Mouse (Mus musculus) olfactory bulb, adult 2 months (tissue): ENCODE results near the gene Haghl. TPM values are rescaled to one million over a fixed set of nuclear protein-coding genes. Genes with fewer than 3 reads are reported as not detected.
"Not testable (repeated sequence)": the region's sequence is repeated elsewhere in the genome, so short reads cannot be mapped to it uniquely, and the experiment has no call there.

Source experiments
- H3K27ac ChIP-seq: fragments of 200-500 bp; 2 replicates; pipeline ENCODE4 v1.5.1; 2012; ENCODE audit warnings: low read depth, low read length; ENCODE audit not compliant: insufficient read depth
- H3K4me1 ChIP-seq: fragments of 200-500 bp; 2 replicates; pipeline ENCODE4 v1.6.1; 2012; ENCODE audit warnings: low read length; ENCODE audit not compliant: control insufficient read depth, insufficient read depth
- H3K4me3 ChIP-seq: fragments of 200-500 bp; 2 replicates; pipeline ENCODE4 v1.5.1; 2012; ENCODE audit warnings: mild to moderate bottlenecking, low read depth, low read length, moderate library complexity; ENCODE audit not compliant: insufficient read depth
- CTCF ChIP-seq: fragments of 200-500 bp; IDR thresholded peaks from 2 replicates; pipeline ENCODE4 v1.5.1; 2012; ENCODE audit warnings: low read depth, mild to moderate bottlenecking, low read length, moderate library complexity; ENCODE audit not compliant: insufficient read depth
- POLR2A ChIP-seq: fragments of 200-500 bp; IDR thresholded peaks from 2 replicates; pipeline ENCODE4 v1.6.1; 2012; ENCODE audit warnings: mild to moderate bottlenecking, low read depth, low read length, moderate library complexity; ENCODE audit not compliant: insufficient read depth
- WGBS: fragments of 180-500 bp; shearing (Covaris S2); methylation state at CpG from one replicate; pipeline ENCODE4 v1.1.7; 2018; 5-methylcytosine and 5-hydroxymethylcytosine counted together
- polyA plus RNA-seq: library from polyadenylated mRNA; stranded (reverse); fragments of >200 nt; gene quantifications from 2 replicates; pipeline ENCODE4 v1.2.4, GENCODE M21; 2012; ENCODE audit warnings: low replicate concordance; ENCODE audit not compliant: missing spikeins, insufficient read depth, insufficient read length

Gene Haghl
- polyA plus RNA-seq, 1 experiment: not detected

DNA sequence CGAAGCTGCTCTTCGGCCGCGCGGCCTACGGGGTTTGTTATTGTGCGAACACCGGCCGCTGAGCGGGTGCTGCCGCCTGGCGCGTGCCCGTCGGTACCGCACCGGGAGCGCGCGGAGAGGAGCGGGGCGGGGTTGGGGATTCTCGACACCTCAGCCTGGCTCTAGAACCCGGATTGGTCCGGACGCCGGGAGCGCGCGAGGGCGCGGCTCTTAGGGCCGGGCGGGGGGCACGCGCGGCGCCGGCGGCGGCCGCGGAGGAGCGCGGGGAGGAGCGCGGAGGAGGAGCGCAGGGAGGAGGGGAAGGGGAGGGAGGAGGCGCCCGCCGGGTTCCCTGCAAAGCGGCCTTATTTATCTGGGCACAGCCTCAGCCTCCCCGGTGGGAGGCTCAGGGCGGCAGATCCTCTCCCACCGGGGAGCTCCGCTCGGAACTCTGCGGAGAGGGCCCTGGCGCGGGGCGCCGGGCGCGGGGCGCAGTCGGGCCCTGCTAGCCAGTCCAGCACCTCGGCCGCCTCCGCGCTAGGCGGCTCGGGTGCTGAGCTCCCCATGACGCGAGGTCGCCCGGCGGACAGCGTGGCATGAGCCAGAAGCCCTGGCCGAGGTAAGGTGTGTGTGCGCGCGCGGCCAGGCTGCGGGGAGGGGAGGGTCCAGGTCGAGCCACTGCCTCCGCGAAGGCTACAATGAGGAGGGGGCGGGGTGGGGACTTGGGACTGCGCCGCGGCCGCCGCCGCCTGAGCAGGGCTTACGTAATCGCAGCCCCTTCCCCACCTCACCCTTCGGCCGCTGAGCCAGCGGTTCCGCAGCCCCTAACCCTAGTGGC, 23.5 kb upstream of the Haghl start, which contains the start of gene Fbxl16:
Gene Fbxl16 (plus strand): TSS at position 297 of the 817 bp plus-strand sequence.
- TF ChIP-seq POLR2A: peak; percentile 91
- TF ChIP-seq CTCF: 0 out of 2 replicates have a peak, but pooled peaks have one; percentile 14

DNA sequence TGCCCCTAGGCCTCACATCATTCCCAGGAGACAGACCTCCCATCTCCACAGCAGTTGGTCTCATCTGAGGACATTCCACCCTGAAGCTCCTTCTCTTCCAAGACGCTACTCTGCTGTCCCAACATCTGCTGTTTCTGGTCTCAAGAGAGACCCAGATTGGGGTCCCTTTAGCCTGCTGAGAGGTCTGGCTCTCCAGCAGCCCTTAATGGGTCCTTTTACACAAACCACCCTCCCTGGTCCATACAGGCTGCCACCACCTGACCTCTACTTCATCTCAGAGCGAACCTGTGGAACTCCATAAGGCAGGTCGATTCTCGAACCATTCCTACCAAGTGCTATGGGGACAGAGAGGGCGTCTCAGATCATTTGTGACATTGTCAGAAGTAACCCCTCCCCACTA, 22.6 kb upstream of the Haghl start:
- Histone ChIP-seq H3K4me1 (peaks cover 37% of the 10 kb centered on the region), H3K4me3 (no peak overlapping the region), H3K27ac (peak overlapping the region; percentile 86)
- TF ChIP-seq POLR2A (no peak), CTCF (no peak)
- 37% methylated on average over 5 of the region's 5 CpGs for WGBS

More for the DNA sequence above, 23.5 kb upstream of the Haghl start, which contains the start of gene Fbxl16:
- H3K27ac ChIP-seq: peak within 1 kb of the TSS; percentile 86
- peaks cover 38% of the 10 kb centered on the region for H3K4me1 ChIP-seq
- WGBS: under 1% methylated on average over 98 of the region's 100 CpGs
- peak within 1 kb of the TSS; percentile 77 for H3K4me3 ChIP-seq

DNA sequence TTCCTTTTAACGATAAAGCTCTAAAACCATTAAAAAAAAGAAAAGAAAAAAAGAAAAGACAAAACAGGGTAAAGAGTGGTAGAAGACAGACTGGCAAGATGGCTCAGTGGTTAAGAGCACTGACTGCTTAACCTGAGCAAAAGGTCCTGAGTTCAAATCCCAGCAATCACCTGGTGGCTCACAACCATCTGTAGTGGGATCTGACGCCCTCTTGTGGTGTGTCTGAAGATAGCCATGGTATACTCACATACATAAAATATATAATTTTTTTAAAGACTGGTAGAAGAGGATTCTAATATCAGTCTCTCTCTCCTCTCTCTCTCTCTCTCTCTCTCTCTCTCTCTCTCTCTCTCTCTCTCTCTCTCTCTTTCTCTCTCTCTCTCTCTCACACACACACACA, 22.0 kb upstream of the Haghl start:
- peaks cover 39% of the 10 kb centered on the region for H3K4me1 ChIP-seq
- H3K27ac ChIP-seq, H3K4me3 ChIP-seq: not testable (repeated sequence)
- 42% methylated on average over 2 of the region's 2 CpGs for WGBS

DNA sequence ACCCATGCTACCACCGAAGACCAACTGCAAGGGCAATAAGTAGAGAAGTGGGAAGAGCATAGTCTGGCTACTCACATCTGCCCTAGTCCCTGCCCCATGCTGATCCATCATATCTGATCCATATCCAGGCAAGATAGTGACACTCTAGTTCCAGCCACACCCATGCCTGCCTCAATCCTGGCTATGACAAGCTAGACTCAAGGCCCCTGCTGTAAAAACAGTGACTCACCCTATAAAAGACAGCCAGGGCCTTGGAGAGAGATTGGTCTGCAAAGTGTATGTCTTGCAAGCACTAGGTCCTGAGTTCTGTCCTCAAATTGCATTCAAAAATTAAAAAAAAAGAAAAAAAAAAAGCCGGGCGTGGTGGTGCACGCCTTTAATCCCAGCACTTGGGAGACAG, 21.0 kb upstream of the Haghl start:
- 90% methylated on average over 4 of the region's 4 CpGs for whole genome bisulfite sequencing
- Histone ChIP-seq H3K4me1 (peaks cover 34% of the 10 kb centered on the region), H3K27ac (no peak overlapping the region), H3K4me3 (no peak overlapping the region)
- TF ChIP-seq POLR2A (no peak), CTCF (no peak)

DNA sequence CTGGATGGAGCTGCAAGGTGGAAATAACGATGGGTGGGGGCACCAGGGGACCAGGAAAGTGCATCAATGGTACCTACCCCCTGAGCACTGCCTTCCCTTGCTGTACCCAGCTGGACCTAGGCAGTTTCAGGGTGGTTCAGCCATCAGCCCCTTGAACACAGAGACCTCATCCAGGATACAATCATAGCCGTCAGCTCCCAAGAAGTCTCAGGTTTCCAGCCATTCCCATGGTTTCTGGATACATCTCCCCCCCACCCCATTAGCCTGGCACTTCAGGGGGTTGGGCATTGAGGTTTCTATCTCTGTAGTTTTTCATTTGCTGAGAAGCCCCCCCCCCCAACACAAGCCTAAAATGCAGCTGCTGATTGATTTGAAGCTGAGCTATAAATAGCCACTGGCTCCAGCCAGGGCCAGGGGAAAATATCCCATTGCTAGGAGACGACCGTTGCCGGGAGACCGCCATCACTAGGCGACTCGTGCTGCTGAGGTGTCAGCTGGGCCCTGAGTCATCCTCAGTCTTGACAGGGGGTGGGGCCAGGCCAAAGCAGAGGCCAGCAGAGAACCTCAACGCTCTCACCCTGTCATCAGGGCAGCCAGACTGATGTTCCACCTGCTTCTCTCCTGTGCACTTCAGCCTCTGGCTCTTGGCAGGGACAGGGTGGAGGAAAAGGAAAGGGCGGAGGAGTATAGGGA, 17.5 kb upstream of the Haghl start:
- 6% methylated on average over 10 of the region's 10 CpGs for WGBS
- H3K27ac ChIP-seq: peak overlapping the region; percentile 99
- H3K4me3 ChIP-seq: peak overlapping the region; percentile 34
- H3K4me1 ChIP-seq: peaks cover 17% of the 10 kb centered on the region
- TF ChIP-seq POLR2A (no peak), CTCF (no peak)

DNA sequence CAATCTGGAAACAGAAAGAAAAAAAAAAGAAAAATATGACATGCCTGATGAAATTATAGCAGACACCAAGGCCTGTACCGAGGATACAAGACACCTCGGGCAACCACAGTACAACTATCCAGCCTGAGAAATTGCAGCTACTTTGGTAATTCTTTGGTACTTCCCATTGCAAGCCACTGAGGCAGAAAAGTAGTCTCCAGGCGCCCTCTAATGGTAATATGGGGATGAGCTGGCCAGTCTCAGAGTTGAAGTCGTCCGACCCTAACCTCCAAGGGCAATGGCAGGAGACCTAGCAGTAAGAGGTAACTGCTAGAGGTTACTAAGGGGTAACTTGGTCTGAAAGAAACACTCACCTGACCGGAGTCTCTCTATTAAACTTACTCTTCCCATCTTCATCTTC, 15.6 kb upstream of the Haghl start:
- H3K4me1 ChIP-seq: peaks cover 22% of the 10 kb centered on the region
- 6% methylated on average over 6 of the region's 6 CpGs for WGBS
- H3K27ac ChIP-seq: no peak overlapping the region
- no peak for TF ChIP-seq POLR2A
- TF ChIP-seq CTCF: no peak
- H3K4me3 ChIP-seq: no peak overlapping the region

DNA sequence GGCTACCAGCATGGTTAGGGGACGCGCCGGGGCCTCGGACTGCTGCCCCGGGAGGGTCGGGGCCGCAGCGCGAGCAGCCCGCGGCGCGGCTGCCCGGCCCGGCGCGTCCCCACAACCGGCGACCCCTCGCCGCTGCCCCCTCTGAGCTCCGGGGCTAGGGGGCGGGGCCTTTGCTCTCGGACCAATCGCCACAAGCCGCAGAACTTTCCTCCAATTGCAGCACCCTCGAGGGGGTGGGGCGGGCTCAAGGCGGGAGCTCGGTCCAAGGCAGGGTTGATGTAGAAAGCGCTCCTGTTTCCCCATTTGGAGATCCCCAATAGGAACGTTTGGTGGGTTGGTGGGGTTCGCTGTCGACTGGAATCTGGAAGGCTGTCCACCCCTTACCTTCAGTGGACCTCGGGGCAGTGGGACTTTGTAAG, 11.5 kb upstream of the Haghl start, which contains the start of gene Metrn:
Gene Metrn (minus strand): TSS at position 186 of the 419 bp plus-strand sequence.
- TF ChIP-seq POLR2A (no peak), CTCF (no peak)
- under 1% methylated on average over 35 of the region's 35 CpGs for WGBS

DNA sequence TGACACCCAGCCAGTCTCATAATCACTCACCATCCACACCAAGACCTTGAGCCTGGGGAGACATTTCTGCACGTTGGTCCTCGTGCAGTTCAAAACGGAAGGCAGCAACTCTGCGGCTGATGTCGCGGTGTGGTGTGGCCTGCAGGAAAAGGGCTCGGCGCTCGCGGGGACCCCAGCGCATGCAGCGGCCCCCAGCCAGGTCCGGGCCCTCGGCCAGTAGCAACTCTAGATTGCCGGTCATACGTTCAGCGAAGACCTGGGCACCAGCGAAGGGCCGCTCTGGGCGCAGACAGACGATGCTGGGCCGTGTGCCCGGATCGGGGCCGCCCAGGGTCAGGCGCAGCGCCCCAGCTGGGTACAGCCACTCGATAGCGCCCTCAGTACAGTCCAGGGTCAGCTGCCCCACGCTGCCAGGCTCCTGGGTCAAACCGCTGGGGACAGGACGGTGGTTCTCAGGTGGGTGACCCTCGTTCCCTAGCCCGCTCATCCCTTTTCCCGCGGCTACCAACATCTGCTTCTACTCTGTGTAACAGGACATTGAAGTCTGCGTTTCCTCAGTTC, 10.8 kb upstream of the Haghl start:
- H3K4me1 ChIP-seq: peaks cover 35% of the 10 kb centered on the region
- 15% methylated on average over 37 of the region's 37 CpGs for WGBS
- TF ChIP-seq CTCF: no peak
- TF ChIP-seq POLR2A: no peak
- peak overlapping the region; percentile 54 for H3K4me3 ChIP-seq
- H3K27ac ChIP-seq: peak overlapping the region; percentile 73

More for the DNA sequence above, 11.5 kb upstream of the Haghl start, which contains the start of gene Metrn:
- Histone ChIP-seq H3K4me1 (peaks cover 31% of the 10 kb centered on the region), H3K27ac (peak within 1 kb of the TSS; percentile 73), H3K4me3 (peak within 1 kb of the TSS; percentile 54)
